Mouse (Mus musculus): ENCODE measurements around the gene Nid2.

Gene Nid2

GRCm38 (mm10) chr14:19746731-19747130 lies 4.3 kb upstream of the Nid2 start:
- no peak for DNase-seq

GRCm38 (mm10) chr14:19749743-19750142 lies 1.3 kb upstream of the Nid2 start:
- no peak for DNase-seq

- DNase-seq = no peak
These were observed 547 bp upstream of the Nid2 start for GRCm38 (mm10) chr14:19750411-19751024.

DNA sequence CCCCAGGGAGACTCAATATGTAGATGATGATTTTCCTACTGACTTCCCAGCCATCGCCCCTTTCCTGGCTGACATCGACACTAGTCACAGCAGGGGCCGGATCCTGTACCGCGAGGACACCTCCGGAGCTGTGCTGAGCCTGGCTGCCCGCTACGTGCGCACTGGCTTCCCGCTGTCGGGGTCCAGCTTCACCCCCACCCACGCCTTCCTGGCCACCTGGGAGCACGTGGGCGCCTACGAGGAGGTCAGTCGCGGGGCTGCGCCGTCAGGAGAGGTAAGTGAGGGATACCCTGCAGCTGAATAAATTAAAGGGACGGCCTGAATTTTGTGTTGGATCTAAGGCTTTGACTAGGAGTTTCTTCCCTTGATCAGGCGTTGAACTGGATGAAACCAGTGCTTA lies 1.2 kb downstream of the Nid2 start:
- DNase-seq = no peak

GRCm38 (mm10) chr14:19759277-19760193 lies 8.5 kb downstream of the Nid2 start:
- no peak for DNase-seq

- no peak for DNase-seq
These were observed 9.7 kb downstream of the Nid2 start for GRCm38 (mm10) chr14:19760721-19761120.

DNA sequence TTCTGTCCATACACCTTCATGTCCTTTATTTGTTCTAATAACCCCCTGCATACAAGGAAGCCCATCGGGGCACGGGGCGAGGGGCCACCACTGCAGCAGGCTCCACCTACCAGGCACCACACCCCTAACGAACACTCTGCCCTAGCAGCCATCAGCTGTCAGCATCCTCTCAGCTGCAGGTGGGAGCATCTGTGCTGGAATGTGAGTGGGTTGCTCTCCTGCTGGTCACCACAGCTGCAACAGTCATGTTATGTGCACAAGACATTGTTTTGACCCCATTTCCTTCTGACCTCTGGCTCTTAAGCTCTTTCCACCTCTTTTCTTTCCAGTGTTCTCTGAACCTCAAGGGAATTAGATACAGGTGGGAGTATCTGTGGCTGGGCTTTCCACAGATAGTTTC lies 10.9 kb downstream of the Nid2 start:
- DNase-seq = no peak

DNA sequence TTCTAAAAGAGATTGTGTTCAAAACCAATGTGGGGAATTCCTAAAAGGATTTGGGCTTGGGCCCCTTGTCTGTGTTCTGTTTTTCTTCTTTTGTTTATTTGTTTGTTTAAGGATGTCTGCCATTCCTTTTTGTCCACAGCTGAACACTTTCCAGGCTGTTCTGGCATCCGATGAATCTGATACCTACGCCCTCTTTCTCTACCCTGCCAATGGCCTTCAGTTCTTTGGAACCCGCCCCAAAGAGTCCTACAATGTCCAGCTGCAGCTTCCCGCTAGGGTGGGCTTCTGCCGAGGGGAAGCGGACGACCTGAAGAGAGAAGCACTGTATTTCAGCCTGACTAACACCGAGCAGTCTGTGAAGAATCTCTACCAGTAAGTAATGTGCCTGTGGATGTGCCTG lies 12.5 kb downstream of the Nid2 start:
- no peak for DNase-seq

DNA sequence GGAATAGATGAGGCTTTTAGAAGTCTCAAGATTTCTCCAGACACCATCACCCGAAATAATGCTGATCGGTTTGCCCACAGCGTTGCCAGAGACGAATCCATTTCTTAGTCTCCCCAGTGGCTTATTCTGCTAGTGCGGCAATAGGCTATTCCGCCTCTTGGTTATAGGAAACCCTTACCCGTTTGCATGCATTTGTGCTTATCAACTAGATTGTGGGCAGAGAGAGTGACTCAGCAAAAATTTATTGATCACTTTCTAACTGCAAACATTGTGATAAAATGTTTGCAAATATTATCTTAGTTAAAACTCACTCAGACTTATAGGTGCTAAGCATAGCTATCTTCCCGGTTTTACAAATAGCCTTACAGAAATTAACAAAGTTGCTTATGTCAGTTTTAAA lies 13.3 kb downstream of the Nid2 start:
- DNase-seq = no peak

DNA sequence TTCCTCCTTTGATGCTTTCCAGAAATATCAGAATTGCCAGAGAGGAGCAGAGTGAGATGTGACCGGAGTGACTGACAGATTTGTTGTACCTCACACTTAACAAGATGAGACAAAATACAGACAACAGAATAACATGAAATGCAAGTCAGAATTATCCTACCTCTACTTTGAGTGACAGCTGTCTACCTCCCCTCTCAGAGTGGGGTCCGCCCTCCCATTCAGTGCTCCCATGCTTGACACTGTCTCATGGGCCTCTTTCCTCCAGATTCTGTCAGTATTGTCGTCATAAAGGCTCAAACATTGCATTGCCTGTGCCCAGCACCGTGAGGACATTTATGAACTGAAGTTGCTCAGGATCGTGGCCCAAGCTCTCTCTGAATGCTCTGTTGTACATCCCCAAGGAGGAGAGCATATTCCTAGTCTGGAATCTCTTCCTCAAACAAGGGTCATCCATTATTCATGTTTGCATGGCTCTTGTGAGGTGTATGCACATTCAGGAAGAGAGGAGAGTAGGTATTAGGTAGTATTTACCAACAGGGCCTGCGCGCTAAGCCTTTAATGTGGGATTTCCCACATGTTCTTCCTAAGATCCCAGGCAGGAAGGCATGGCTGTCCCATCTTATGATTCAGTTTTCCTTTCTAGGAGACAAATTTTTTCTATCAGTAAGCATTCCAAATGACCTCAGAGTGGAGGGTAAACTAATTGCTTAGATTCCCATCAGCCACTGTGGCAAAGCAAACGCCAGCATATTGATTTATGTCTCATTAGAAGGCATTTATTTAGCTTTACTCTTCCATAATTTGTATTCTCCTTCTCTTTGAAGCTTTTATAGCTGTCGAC lies 14.7 kb downstream of the Nid2 start:
- no peak for DNase-seq

DNA sequence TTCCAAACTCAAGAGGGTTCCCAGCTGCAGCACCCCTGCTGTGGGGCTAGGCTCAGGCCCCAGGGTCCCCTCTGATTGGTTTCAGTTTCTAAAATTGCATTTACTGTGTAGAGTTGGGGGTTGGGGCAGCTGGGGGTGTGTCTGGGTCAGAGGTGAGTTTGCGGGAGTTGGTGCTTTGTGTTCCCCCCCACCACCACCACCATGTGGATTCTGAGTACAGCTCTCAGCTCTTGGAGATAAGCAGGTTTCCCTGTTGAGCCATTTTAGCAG lies 15.2 kb downstream of the Nid2 start:
- no peak for DNase-seq

DNA sequence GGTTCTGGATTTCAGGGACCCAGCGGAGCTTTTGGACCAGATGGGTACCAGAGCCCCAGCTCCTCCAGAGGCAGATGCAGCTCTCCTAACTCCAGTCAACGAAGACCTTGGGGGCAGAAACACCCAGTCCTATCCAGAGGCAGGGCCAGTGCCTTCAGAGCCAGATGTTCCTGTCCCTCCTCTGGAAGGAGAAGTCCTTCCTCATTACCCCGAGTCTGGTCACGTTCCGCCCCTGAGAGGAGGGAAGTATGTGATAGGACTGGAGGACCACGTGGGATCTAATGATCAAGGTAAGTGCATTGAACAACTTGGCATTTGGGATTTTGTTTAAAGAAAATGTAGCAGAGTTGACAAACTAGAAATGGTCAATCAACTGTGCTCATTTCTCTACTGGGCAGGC lies 17.6 kb downstream of the Nid2 start:
- no peak for DNase-seq

DNA sequence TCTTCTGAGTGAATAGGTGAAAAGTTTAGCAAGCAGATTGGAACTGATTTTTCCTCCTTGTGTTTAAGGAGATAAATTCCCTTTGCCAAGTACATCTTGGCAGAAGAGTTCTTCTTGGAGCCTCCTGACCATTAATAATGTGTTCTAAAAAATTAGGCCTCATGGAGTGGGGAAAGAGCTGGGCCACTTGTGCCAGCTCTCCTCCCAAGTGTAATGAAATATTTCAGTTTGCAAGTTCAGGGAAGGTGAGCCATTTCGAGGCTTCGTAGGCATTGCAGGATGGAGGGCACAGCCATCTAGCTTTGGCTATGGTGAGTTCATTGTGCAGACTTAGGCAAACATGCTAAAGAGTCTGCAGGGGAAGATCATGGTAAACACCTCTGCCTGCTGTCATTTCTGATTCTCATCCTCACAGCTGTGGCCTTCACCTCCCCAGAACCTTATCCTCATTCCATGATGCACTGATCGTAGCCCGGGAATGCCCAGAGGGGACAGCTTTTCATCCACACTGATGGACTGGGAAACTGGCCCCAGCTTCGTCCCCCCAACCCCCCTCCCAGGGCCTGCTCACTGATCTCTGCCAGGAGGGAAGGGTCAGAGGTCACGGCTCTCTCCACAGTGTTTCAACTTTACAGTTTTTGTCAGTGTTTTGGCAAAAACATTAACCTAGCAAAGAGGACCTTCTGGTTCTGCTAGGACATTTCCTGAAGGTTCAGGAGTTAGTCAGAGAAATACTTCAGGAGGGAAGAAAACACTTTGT lies 18.6 kb downstream of the Nid2 start:
- DNase-seq = no peak

GRCm38 (mm10) chr14:19771173-19771572 lies 20.1 kb downstream of the Nid2 start:
- peak; percentile 11 for DNase-seq

DNA sequence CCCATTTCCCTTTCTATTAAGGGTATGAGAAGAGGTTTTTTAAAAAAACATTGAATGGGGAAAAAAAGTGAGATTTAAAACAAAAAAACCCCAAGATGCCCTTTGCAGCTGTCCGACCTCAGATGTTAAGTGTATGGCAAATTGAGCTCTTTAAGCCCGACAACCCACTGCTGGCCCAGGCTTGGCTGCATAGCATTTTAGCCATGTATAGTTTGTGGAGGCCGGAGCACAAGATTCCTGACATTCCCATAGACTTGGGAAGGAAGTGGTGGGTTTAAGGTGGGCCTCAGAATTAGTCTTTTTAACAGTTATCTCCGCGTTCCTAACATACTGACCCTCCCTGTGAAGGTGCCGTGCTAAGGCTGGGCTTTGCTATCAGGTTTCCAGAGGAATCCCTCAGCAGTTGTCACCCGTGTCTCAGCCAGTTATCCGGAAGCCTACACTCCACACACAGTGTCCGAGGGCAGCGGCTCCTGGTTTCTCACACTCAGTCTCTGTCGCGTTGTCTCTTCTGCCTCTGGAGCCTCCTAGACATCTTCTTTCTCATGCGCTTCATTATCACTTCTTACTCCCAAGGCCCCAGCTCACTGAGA lies 23.1 kb downstream of the Nid2 start:
- DNase-seq = no peak

GRCm38 (mm10) chr14:19775491-19775890 lies 24.4 kb downstream of the Nid2 start:
- no peak for DNase-seq

DNA sequence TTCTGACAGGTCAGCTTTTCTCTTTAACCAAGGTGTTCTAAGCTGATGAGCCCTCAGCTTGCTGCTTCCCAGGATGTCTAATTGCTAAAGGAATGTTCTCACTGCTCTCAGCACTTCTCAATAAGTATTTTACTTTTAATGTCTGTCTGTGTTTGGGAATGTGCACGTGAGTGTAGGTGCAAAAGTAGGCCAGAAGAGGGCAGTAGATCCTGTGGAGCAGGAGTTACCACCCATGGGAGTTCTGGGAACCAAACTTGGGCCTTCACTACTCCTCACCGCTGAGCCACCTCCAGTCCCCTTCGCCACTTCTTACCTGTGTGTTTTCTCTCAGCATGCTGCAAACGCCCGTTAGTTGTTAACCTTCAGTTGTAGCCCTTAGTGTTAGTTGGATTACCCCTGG lies 25.1 kb downstream of the Nid2 start:
- no peak for DNase-seq

- peak; percentile 22 for DNase-seq
These were observed 25.8 kb downstream of the Nid2 start for GRCm38 (mm10) chr14:19776890-19777289.

GRCm38 (mm10) chr14:19777365-19777764 lies 26.3 kb downstream of the Nid2 start:
- DNase-seq = no peak

DNA sequence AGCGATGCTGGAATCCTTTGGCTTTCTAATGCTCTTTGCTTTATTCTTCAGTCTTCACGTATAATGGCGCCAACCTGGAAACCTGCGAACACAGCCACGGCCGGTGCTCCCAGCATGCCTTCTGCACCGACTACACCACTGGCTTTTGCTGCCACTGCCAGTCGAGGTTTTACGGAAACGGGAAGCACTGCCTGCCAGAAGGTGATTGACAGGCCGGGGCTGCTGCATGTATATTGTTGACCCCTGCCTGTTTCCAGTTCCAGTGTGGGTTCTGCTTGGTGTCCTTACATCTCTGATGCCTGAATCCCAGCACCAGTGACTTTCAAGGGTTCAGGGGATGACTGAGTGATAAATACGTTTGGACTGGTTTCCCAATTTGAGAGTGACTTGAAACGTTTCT lies 26.9 kb downstream of the Nid2 start:
- no peak for DNase-seq

DNA sequence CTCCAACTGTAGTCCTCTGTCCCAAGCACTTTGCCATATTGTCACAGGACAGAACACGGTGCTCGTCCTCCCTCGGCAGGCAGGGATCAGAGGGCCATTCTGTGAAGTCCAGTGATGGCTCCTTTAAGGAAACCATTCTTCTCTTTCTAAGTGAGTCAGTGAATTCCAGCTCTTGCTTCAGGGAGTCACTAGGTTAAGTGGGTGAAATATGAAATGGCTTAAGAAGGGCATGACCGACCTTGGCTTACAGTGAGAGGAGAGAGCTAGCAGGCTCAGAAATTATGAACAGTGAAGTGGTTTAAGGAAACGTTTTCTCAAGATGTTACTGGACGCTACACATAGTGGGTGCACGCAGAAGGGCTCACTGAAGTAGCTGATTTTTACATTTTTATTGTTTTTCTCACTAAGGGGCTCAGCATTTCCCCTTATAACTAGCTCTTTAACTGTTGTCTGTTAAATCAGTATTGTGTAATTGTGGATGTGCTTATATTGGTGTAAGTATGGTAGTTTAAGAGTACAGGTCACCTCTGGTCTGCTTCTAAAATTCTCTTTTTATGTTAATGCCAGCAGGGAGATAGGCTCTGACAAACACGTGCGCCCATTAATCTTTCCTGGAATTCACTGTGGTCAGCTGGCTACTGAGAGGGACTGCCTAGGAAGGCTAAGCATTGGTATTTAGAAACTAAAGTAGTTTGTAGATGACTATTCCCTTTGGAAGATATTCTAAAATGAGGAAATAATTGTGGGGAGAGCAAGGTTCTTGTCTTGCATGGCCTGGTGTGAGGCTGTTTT lies 34.9 kb downstream of the Nid2 start:
- DNase-seq = no peak

DNA sequence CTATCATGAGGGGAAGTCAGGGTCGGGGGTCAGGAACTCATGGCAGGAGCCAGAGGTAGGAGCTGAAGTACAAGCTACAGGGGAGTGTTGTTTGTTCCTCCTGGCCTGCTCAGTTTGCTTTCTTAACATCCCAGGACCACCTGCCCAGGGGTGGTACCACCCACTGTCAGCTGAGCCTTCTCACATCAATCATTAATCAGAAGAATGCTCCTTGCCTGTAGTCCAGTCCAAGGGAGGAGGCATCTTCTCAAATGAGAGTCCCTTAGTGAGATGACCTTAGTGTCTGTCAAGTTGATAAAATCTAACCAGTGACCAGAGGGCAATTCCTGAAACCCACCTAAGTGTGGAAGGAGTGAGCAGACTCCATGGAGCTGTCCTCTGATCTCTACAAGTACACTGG lies 37.4 kb downstream of the Nid2 start:
- DNase-seq = no peak

Measured in thymus, postnatal 25 days (tissue).